Mouse (Mus musculus) embryo, embryonic 11 days (tissue): ENCODE data around the gene Aplp1.

Experiments
- DNase-seq: peaks from one replicate; pipeline ENCODE4 v3.0.0-alpha.2; 2015

Aplp1 gene

DNA sequence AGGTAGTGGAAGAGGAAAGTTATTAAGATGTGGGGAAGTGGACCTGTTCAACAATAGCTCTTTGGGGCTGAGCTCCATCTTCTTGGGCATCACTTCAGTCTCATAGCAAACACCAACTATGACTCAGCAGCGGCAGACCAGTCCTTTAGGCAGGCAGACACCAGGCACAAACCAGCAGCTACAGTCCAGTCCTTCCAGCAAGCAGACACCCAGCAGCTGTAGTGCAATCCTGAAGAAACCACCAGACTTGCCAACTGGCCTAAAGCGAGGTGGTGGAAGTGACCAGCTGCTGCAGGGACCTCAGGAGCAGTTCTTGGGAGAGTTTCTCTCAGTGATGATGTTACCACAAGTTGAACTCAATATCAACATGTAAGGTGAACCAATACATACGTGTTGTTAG, 36.7 kb downstream of the Aplp1 start:
- DNase-seq = no peak

DNA sequence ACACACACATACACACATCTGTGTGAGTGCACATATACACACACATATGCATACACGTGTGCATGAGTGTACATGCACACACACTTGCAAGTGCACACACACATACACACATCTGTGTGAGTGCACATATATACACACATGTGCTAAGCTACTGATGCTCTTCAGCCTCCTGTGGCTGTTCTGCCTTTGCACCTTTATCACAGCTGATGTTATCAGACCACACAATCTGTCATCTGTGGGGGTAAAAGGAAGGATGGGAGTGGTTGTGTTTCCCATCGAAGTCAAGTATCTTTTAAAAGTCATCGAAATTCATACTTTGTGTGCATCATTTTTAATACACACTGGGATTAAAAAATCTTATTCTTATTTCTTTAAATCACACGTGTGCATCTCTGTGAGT, 43.0 kb downstream of the Aplp1 start:
- DNase-seq = no peak

DNA sequence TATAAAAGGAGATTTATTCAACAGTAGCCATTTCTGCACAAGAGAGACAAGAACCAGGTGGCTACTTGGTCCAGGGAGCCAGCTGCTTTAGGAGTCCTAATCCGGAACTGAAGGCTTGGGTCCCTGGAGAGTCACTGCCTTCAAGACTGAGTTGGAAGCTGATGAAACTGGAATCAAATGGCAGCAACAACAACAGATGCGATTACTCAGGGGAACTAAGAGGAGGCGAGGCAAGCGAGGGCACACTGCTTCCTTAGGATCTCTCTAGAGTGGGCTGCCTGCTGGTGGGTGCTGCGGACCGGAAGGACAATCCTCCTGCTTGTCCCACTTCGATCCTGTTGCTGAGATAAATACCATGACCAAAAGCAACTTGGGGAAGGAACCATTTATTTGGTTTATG, 45.7 kb downstream of the Aplp1 start:
- DNase-seq = peak; percentile 25

DNA sequence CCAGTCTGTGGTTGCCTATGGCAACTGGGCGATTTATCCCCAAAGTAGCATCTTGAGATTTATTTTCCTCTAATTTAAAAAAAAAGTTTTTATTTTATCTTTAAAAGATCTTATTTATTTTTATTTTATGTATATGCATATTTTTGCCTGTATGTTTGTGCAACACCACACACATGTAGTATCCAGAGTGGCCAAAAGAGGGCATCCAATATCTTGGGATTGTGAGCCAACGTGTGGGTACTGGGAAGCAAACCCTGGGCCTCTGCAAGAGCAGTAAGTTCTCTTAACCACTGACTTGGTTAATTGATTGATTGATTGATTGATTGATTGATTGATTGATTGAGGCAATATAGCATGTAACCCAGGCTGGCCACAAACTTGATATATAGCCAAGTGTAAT, 50.5 kb downstream of the Aplp1 start:
- peak; percentile 26 for DNase-seq

DNA sequence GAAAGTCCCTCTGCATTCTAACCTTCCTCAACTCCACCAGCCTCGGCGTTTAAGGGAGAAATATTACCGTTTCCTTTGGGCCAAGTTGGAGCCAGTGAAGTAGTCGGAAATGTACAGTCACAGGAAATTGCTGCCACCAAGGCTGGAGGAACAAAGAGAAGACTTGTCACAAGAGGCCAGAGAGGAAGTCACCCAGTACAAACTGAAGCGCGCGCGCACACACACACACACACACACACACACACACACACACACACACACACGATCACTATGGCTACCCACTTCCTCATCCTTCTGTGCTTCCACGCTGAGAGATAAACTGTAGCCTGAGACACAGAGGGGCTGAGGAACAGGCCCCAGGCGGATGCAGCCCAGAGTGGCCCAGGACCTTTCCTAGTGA, 51.0 kb downstream of the Aplp1 start:
- peak; percentile 22 for DNase-seq

DNA sequence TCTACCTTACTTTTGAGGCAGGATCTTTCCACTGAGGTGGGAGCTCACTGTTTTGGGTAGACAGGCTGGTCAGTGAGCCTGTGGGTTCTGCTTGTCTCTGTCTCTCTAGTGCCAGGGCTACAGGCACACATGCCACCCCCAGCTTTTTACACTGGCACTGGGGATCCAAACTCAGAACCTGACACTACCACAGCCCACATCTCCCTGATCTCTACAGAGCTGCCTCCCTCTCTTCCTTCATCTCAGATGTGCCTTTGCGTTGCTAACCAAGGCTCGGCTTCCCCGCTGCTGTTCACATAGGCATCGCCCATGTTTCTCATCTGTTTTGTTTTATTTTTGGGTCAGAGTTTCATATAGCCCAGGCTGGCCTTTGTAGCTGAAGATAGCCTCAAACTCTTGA, 51.7 kb downstream of the Aplp1 start:
- DNase-seq = no peak

DNA sequence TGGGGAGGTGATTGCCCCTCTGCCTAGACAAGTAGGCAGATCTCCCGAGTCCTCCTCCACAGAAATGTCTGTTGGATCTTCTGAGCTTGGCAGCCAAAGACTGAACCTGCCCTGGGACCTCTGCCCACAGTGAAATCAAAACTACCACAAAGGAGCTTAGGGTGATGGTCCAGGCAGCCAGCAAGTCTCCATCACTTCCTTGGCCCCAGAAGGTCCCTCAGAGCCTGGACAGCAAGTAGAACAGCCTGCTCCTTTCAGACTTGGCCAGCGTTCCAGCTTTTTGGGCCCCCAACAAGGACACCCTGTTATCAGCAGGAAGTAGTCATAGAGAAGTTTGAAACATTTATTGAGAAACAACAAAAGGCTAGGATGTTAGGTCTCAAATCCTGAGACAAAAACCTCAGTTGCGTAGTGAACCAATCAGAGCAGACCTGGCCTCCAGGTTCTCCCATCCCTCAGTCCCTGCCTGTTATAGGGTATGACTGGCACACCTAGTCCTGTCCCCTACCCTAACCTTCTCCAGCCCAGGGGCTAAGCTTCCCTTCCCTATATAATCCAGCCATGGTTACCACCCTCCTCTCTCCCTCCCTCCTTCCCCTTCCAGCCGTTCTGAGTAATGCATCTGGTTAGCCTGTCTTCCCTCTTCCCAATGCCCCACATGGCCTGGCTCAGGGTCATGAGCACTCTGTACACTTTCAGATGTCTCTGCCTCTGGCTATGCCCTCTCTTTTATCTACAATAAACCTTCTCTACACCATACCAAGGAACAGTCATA, 52.4 kb downstream of the Aplp1 start:
- no peak for DNase-seq
